Mouse (Mus musculus) thymus, postnatal 36 days (tissue): ENCODE measurements around the gene Stk24.
A peak's percentile ranks its signal among the peaks of the same experiment; 100 is the strongest.
"Not testable (repeated sequence)": the region's sequence is repeated elsewhere in the genome, so short reads cannot be mapped to it uniquely, and the experiment has no call there.

Experiments
- DNase-seq, 2 experiments: peaks; one replicate each; pipeline ENCODE4 v3.0.0; 2022; ENCODE audit warnings: mixed read lengths in 2 of 2

The Stk24 gene

GRCm38 (mm10) chr14:121379827-121380145, at the start of gene Stk24:
TSS of gene Stk24 (minus strand) at chr14:121380011.
- DNase-seq: no peak

- DNase-seq: no peak
Observed at GRCm38 (mm10) chr14:121428148-121428547, 48.3 kb upstream of the Stk24 start.

- DNase-seq: peak; percentile 32 to 35
Observed at GRCm38 (mm10) chr14:121426743-121427142, 46.9 kb upstream of the Stk24 start.

GRCm38 (mm10) chr14:121425004-121425793, 45.4 kb upstream of the Stk24 start:
- no peak for DNase-seq

- no peak for DNase-seq
Observed at GRCm38 (mm10) chr14:121423341-121423751, 43.5 kb upstream of the Stk24 start.

- peak; percentile 18 to 31 for DNase-seq
Observed at GRCm38 (mm10) chr14:121422664-121423340, 43.0 kb upstream of the Stk24 start.

- DNase-seq: no peak
Observed at GRCm38 (mm10) chr14:121422000-121422399, 42.2 kb upstream of the Stk24 start.

GRCm38 (mm10) chr14:121417594-121417993, 37.8 kb upstream of the Stk24 start:
- DNase-seq: no peak

- DNase-seq: no peak
Observed at GRCm38 (mm10) chr14:121416626-121417319, 37.0 kb upstream of the Stk24 start.

- DNase-seq: no peak
Observed at GRCm38 (mm10) chr14:121414635-121415241, 34.9 kb upstream of the Stk24 start.

- not testable (repeated sequence) for DNase-seq
Observed at GRCm38 (mm10) chr14:121413726-121414125, 33.9 kb upstream of the Stk24 start.

- no peak for DNase-seq
Observed at GRCm38 (mm10) chr14:121408944-121409343, 29.1 kb upstream of the Stk24 start.

- no peak for DNase-seq
Observed at GRCm38 (mm10) chr14:121406943-121407342, 27.1 kb upstream of the Stk24 start.

- peak in 1 of 2 experiments; percentile 16 for DNase-seq
Observed at GRCm38 (mm10) chr14:121405546-121405945, 25.7 kb upstream of the Stk24 start.

GRCm38 (mm10) chr14:121405120-121405519, 25.3 kb upstream of the Stk24 start:
- DNase-seq: peak; percentile 60 to 73

GRCm38 (mm10) chr14:121399676-121400075, 19.9 kb upstream of the Stk24 start:
- DNase-seq: no peak

GRCm38 (mm10) chr14:121397471-121397870, 17.7 kb upstream of the Stk24 start:
- no peak for DNase-seq

- no peak for DNase-seq
Observed at GRCm38 (mm10) chr14:121395125-121395524, 15.3 kb upstream of the Stk24 start.

- DNase-seq: no peak
Observed at GRCm38 (mm10) chr14:121391927-121392326, 12.1 kb upstream of the Stk24 start.

- DNase-seq: no peak
Observed at GRCm38 (mm10) chr14:121387760-121388159, 7.9 kb upstream of the Stk24 start.

- DNase-seq: no peak
Observed at GRCm38 (mm10) chr14:121385440-121385839, 5.6 kb upstream of the Stk24 start.

GRCm38 (mm10) chr14:121383801-121384200, 4.0 kb upstream of the Stk24 start:
- no peak for DNase-seq
